Mouse (Mus musculus): ENCODE data around the gene Abcc3. TPM values are rescaled to one million over a fixed set of nuclear protein-coding genes. Genes with fewer than 3 reads are reported as not detected.
"Not testable (repeated sequence)": the region's sequence is repeated elsewhere in the genome, so short reads cannot be mapped to it uniquely, and the experiment has no call there.

Gene Abcc3
- polyA plus RNA-seq, 1 experiment from 2014 or later: 1.3 TPM

- no peak overlapping the region for H3K4me2 ChIP-seq (ENCODE audit: low read depth, low read length)
- no peak overlapping the region for H3K27ac ChIP-seq (replicated peaks; ENCODE audit: low read depth, low read length)
- H3K4me1 ChIP-seq (ENCODE audit: control insufficient read depth, insufficient read depth, low read length): 0 out of 2 replicates have a peak, but pooled peaks cover 10% of the 10 kb centered on the region
- DNase-seq (ENCODE audit: low spot score) (no peak), ATAC-seq (ENCODE audit: low read depth) (no peak; the same call in 1 of the 2 replicates)
- H3K9me3 ChIP-seq (ENCODE audit: control insufficient read depth, low read length): no peaks in the 10 kb centered on the region
- H3K27me3 ChIP-seq (replicated peaks; ENCODE audit: control insufficient read depth, insufficient read depth, low read length): no peaks in the 10 kb centered on the region
- 39% methylated on average over 11 of the region's 11 CpGs for WGBS
- H3K9ac ChIP-seq (ENCODE audit: low read depth, low read length): peak overlapping the region; percentile 45; the same call in 1 of the 2 replicates
- peaks cover 43% of the 10 kb centered on the region for H3K36me3 ChIP-seq (ENCODE audit: control insufficient read depth, insufficient read depth, low read length)
- no peak overlapping the region for H3K4me3 ChIP-seq (ENCODE audit: low read depth, low read length)
Observed at GRCm38 (mm10) chr11:94407803-94408321, 15.1 kb upstream of the Abcc3 start.

GRCm38 (mm10) chr11:94405348-94405747 lies 12.6 kb upstream of the Abcc3 start:
- H3K4me1 ChIP-seq (ENCODE audit: control insufficient read depth, insufficient read depth, low read length): peaks cover 15% of the 10 kb centered on the region; the same call in 1 of the 2 replicates
- H3K27me3 ChIP-seq (replicated peaks; ENCODE audit: control insufficient read depth, insufficient read depth, low read length): no peaks in the 10 kb centered on the region
- 46% methylated on average over 6 of the region's 6 CpGs for WGBS
- no peak overlapping the region for H3K9ac ChIP-seq (ENCODE audit: low read depth, low read length)
- ATAC-seq (ENCODE audit: low read depth) (no peak), DNase-seq (ENCODE audit: low spot score) (no peak)
- H3K27ac ChIP-seq (replicated peaks; ENCODE audit: low read depth, low read length): no peak overlapping the region
- no peak overlapping the region for H3K4me2 ChIP-seq (ENCODE audit: low read depth, low read length)
- peaks cover 20% of the 10 kb centered on the region for H3K36me3 ChIP-seq (ENCODE audit: control insufficient read depth, insufficient read depth, low read length)
- no peak overlapping the region for H3K4me3 ChIP-seq (ENCODE audit: low read depth, low read length)
- no peaks in the 10 kb centered on the region for H3K9me3 ChIP-seq (ENCODE audit: control insufficient read depth, low read length)

DNA sequence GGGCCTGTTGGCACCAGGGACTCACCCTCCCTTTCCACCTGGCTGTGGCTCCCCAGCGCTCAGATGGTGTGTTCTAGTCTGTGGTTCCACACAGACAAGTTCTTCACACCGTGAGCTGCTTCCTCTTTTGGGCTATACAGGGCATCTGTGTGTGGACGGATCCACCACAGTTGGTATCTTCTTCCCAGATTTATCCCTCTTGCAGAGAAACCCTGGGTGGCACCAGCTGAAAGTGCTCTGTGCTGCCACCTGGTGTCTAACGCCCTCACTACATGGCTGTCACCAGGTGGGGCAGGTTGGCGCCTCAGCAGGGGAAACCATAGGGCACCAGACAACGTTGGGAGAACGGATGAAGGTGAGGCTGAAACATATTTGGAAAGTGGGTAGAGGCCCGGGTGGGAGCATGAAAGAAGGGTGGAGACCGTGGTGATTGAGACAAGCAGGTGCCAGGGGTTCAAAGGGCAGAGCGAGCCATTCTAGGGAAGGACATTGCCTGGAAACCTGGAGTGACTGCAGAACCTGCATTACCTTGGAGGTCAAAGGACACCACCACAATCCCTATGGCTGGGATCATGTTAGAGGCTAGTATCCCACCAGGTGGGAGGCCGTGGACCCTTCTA lies 12.0 kb upstream of the Abcc3 start:
- Histone ChIP-seq H3K4me2 (ENCODE audit: low read depth, low read length) (no peak overlapping the region), H3K4me3 (ENCODE audit: low read depth, low read length) (no peak overlapping the region), H3K9me3 (ENCODE audit: control insufficient read depth, low read length) (no peaks in the 10 kb centered on the region), H3K27ac (replicated peaks; ENCODE audit: low read depth, low read length) (no peak overlapping the region), H3K4me1 (ENCODE audit: control insufficient read depth, insufficient read depth, low read length) (peaks cover 15% of the 10 kb centered on the region; the same call in 1 of the 2 replicates), H3K9ac (ENCODE audit: low read depth, low read length) (no peak overlapping the region), H3K36me3 (ENCODE audit: control insufficient read depth, insufficient read depth, low read length) (peaks cover 14% of the 10 kb centered on the region), H3K27me3 (replicated peaks; ENCODE audit: control insufficient read depth, insufficient read depth, low read length) (no peaks in the 10 kb centered on the region)
- DNase-seq (ENCODE audit: low spot score) (peak; percentile 55), ATAC-seq (ENCODE audit: low read depth) (peak; percentile 54; the same call in 1 of the 2 replicates)
- WGBS: 19% methylated on average over 10 of the region's 11 CpGs

GRCm38 (mm10) chr11:94404178-94404577 lies 11.4 kb upstream of the Abcc3 start:
- ATAC-seq (ENCODE audit: low read depth): no peak
- Histone ChIP-seq H3K4me1 (ENCODE audit: control insufficient read depth, insufficient read depth, low read length) (peaks cover 15% of the 10 kb centered on the region; the same call in 1 of the 2 replicates), H3K9ac (ENCODE audit: low read depth, low read length) (no peak overlapping the region), H3K27me3 (replicated peaks; ENCODE audit: control insufficient read depth, insufficient read depth, low read length) (no peaks in the 10 kb centered on the region), H3K36me3 (ENCODE audit: control insufficient read depth, insufficient read depth, low read length) (peaks cover 8% of the 10 kb centered on the region), H3K27ac (replicated peaks; ENCODE audit: low read depth, low read length) (no peak overlapping the region), H3K4me2 (ENCODE audit: low read depth, low read length) (no peak overlapping the region), H3K4me3 (ENCODE audit: low read depth, low read length) (no peak overlapping the region), H3K9me3 (ENCODE audit: control insufficient read depth, low read length) (no peaks in the 10 kb centered on the region)
- no peak for DNase-seq (ENCODE audit: low spot score)
- 47% methylated on average over 5 of the region's 5 CpGs for WGBS

- ATAC-seq (ENCODE audit: low read depth): no peak
- no peak overlapping the region for H3K4me3 ChIP-seq (ENCODE audit: low read depth, low read length)
- H3K27ac ChIP-seq (replicated peaks; ENCODE audit: low read depth, low read length): no peak overlapping the region
- H3K36me3 ChIP-seq (ENCODE audit: control insufficient read depth, insufficient read depth, low read length): peaks cover 4% of the 10 kb centered on the region
- WGBS: 72% methylated on average over 10 of the region's 10 CpGs
- no peak overlapping the region for H3K4me2 ChIP-seq (ENCODE audit: low read depth, low read length)
- no peaks in the 10 kb centered on the region for H3K27me3 ChIP-seq (replicated peaks; ENCODE audit: control insufficient read depth, insufficient read depth, low read length)
- no peaks in the 10 kb centered on the region for H3K9me3 ChIP-seq (ENCODE audit: control insufficient read depth, low read length)
- DNase-seq (ENCODE audit: low spot score): no peak
- H3K4me1 ChIP-seq (ENCODE audit: control insufficient read depth, insufficient read depth, low read length): peaks cover 15% of the 10 kb centered on the region; the same call in 1 of the 2 replicates
- H3K9ac ChIP-seq (ENCODE audit: low read depth, low read length): no peak overlapping the region
Observed at GRCm38 (mm10) chr11:94403757-94404156, 11.0 kb upstream of the Abcc3 start.

GRCm38 (mm10) chr11:94402731-94403130 lies 9.9 kb upstream of the Abcc3 start:
- H3K4me2 ChIP-seq (ENCODE audit: low read depth, low read length): no peak overlapping the region
- DNase-seq (ENCODE audit: low spot score) (no peak), ATAC-seq (ENCODE audit: low read depth) (no peak)
- WGBS: 76% methylated on average over 5 of the region's 5 CpGs
- H3K4me3 ChIP-seq (ENCODE audit: low read depth, low read length): no peak overlapping the region
- H3K36me3 ChIP-seq (ENCODE audit: control insufficient read depth, insufficient read depth, low read length): no peaks in the 10 kb centered on the region
- H3K27ac ChIP-seq (replicated peaks; ENCODE audit: low read depth, low read length): no peak overlapping the region
- H3K9ac ChIP-seq (ENCODE audit: low read depth, low read length): no peak overlapping the region
- no peaks in the 10 kb centered on the region for H3K27me3 ChIP-seq (replicated peaks; ENCODE audit: control insufficient read depth, insufficient read depth, low read length)
- H3K9me3 ChIP-seq (ENCODE audit: control insufficient read depth, low read length): no peaks in the 10 kb centered on the region
- H3K4me1 ChIP-seq (ENCODE audit: control insufficient read depth, insufficient read depth, low read length): peaks cover 11% of the 10 kb centered on the region; the same call in 1 of the 2 replicates

DNA sequence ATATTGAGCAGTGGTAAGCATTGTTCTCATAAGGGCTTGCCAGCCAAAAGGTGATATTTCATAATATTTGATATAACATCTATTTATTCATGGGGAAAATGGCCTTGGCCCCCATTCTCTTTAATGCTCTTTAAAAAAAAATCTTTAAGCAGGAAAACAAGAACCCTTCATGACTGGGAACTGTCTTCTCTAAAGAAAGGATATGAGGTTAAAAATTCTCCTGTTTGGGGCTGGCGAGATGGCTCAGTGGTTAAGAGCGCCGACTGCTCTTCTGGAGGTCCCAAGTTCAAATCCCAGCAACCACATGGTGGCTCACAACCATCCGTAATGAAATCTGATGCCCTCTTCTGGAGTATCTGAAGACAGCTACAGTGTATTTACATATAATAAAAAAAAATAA lies 9.2 kb upstream of the Abcc3 start:
- not testable (repeated sequence) for H3K4me3 ChIP-seq (ENCODE audit: low read depth, low read length); H3K4me2 ChIP-seq (ENCODE audit: low read depth, low read length); H3K27ac ChIP-seq (replicated peaks; ENCODE audit: low read depth, low read length); H3K4me1 ChIP-seq (ENCODE audit: control insufficient read depth, insufficient read depth, low read length); H3K36me3 ChIP-seq (ENCODE audit: control insufficient read depth, insufficient read depth, low read length); H3K27me3 ChIP-seq (replicated peaks; ENCODE audit: control insufficient read depth, insufficient read depth, low read length); H3K9me3 ChIP-seq (ENCODE audit: control insufficient read depth, low read length); ATAC-seq (ENCODE audit: low read depth); DNase-seq (ENCODE audit: low spot score); H3K9ac ChIP-seq (ENCODE audit: low read depth, low read length)
- 89% methylated on average over 4 of the region's 4 CpGs for WGBS

- Histone ChIP-seq H3K4me1 (ENCODE audit: control insufficient read depth, insufficient read depth, low read length) (peaks cover 8% of the 10 kb centered on the region; the same call in 1 of the 2 replicates), H3K36me3 (ENCODE audit: control insufficient read depth, insufficient read depth, low read length) (no peaks in the 10 kb centered on the region), H3K9ac (ENCODE audit: low read depth, low read length) (no peak overlapping the region), H3K4me2 (ENCODE audit: low read depth, low read length) (no peak overlapping the region), H3K27me3 (replicated peaks; ENCODE audit: control insufficient read depth, insufficient read depth, low read length) (no peaks in the 10 kb centered on the region), H3K27ac (replicated peaks; ENCODE audit: low read depth, low read length) (no peak overlapping the region), H3K4me3 (ENCODE audit: low read depth, low read length) (no peak overlapping the region), H3K9me3 (ENCODE audit: control insufficient read depth, low read length) (no peaks in the 10 kb centered on the region)
- DNase-seq (ENCODE audit: low spot score) (no peak), ATAC-seq (ENCODE audit: low read depth) (no peak)
- 68% methylated on average over 6 of the region's 6 CpGs for WGBS
Observed at GRCm38 (mm10) chr11:94400996-94401395, 8.2 kb upstream of the Abcc3 start.

GRCm38 (mm10) chr11:94394107-94394506 lies 1.3 kb upstream of the Abcc3 start:
- Histone ChIP-seq H3K4me2 (ENCODE audit: low read depth, low read length) (no peak overlapping the region), H3K27ac (replicated peaks; ENCODE audit: low read depth, low read length) (no peak overlapping the region), H3K27me3 (replicated peaks; ENCODE audit: control insufficient read depth, insufficient read depth, low read length) (peaks cover 17% of the 10 kb centered on the region), H3K9me3 (ENCODE audit: control insufficient read depth, low read length) (no peaks in the 10 kb centered on the region), H3K36me3 (ENCODE audit: control insufficient read depth, insufficient read depth, low read length) (no peaks in the 10 kb centered on the region), H3K9ac (ENCODE audit: low read depth, low read length) (no peak overlapping the region), H3K4me3 (ENCODE audit: low read depth, low read length) (no peak overlapping the region), H3K4me1 (ENCODE audit: control insufficient read depth, insufficient read depth, low read length) (no peaks in the 10 kb centered on the region)
- DNase-seq (ENCODE audit: low spot score) (no peak), ATAC-seq (ENCODE audit: low read depth) (no peak)
- 84% methylated on average over 7 of the region's 7 CpGs for WGBS

Data from embryonic facial prominence, embryonic 14.5 days (tissue).